Mouse (Mus musculus): ENCODE data around the gene Zdhhc7.
A peak's percentile ranks its signal among the peaks of the same experiment; 100 is the strongest.

Zdhhc7 gene

DNA sequence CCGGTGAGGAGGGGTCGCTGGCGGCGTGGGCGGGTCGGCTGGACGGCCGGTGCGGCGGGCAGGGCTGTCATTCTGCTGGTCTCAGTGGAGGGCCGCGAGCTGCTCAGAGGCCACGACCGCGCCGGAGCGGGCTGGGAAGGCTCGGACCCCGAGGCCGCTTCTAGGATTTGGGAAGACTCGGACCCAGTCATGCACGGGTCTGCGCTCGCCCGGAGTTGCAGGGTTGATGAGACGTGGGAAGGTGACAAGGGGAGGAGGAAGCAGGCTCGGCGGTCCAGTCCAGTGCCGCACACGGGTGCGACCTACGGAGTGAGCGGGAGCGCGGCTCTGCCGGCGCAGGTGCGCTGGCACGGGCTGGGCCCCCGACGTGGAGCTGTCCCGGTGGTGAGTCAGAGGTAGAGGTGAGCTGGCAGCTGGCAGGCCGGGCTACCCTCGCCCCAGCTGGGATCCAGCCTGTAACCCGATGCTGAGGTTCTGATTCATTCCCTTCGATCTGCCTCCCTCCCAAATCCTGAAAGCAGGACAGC lies 13.1 kb upstream of the Zdhhc7 start:
- peak; percentile 64 for DNase-seq (ENCODE audit: low read depth, low spot score)

- DNase-seq (ENCODE audit: low read depth, low spot score): peak; percentile 99
Measured at GRCm38 (mm10) chr8:120113758-120114255, 12.5 kb upstream of the Zdhhc7 start, which contains the start of gene 6430548M08Rik. 6430548M08Rik (plus strand) TSS chr8:120114152.

- DNase-seq (ENCODE audit: low read depth, low spot score): peak; percentile 72
Measured at GRCm38 (mm10) chr8:120113306-120113705, 12.0 kb upstream of the Zdhhc7 start.

GRCm38 (mm10) chr8:120112535-120112934 lies 11.3 kb upstream of the Zdhhc7 start:
- DNase-seq (ENCODE audit: low read depth, low spot score): no peak

- no peak for DNase-seq (ENCODE audit: low read depth, low spot score)
Measured at GRCm38 (mm10) chr8:120111382-120111781, 10.1 kb upstream of the Zdhhc7 start.

DNA sequence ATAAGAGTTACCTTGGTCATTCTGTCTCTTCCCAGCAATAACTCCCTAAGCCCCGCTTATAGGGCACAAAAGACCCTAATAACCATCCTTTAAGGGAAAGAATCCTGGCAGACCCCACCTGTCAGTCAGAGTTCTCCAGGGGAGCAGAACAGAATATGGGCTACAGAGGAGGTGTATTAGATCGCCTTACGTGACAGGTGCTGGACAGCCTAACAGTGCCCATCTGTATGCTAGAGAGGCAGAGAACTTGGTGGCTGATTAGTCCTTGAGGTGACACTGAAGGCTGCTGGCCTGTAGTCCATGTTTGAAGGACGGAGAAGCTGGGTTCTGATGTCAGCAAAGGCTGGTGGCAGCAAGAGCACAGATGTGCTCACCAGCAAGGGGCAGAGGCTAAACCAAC lies 9.7 kb upstream of the Zdhhc7 start:
- no peak for DNase-seq (ENCODE audit: low read depth, low spot score)

GRCm38 (mm10) chr8:120109149-120109548 lies 7.9 kb upstream of the Zdhhc7 start:
- no peak for DNase-seq (ENCODE audit: low read depth, low spot score)

GRCm38 (mm10) chr8:120104721-120105272 lies 3.5 kb upstream of the Zdhhc7 start:
- no peak for DNase-seq (ENCODE audit: low read depth, low spot score)

- no peak for DNase-seq (ENCODE audit: low read depth, low spot score)
Measured at GRCm38 (mm10) chr8:120103916-120104315, 2.6 kb upstream of the Zdhhc7 start.

DNA sequence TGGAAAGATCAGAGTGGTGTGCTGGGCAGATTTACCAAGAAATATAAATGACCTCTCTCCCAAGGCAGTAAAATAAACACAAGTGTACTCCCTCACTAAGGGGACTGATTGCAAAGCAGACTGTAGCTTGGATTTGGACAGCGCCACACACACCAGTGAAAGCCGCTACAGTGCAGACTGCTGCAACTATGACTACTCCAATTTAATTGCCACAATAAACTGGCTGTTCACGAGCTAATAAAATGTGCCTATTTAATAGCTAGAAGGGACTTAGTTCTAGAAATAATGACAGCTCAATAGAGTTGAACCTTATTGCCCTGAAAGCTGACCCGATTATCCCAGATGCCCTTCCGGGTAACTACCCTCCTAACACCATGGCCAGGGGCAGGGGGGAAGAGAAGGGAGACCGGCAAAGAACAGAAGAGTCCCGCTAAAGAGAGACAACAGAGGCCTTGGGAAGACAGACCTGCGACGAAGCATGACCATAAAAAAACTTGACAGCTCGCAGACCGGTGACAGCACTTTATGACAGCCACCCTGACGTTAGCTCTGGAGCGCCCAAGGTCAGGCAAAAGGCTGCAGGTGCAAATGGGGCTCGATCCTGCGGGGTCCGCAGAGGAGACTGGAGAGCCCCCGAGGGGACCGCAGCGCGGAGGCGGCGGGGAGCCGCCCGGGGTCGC lies 754 bp downstream of the Zdhhc7 start:
- DNase-seq (ENCODE audit: low read depth, low spot score): peak; percentile 31

- peak; percentile 76 for DNase-seq (ENCODE audit: low read depth, low spot score)
Measured at GRCm38 (mm10) chr8:120096486-120096885, 4.8 kb downstream of the Zdhhc7 start.

DNA sequence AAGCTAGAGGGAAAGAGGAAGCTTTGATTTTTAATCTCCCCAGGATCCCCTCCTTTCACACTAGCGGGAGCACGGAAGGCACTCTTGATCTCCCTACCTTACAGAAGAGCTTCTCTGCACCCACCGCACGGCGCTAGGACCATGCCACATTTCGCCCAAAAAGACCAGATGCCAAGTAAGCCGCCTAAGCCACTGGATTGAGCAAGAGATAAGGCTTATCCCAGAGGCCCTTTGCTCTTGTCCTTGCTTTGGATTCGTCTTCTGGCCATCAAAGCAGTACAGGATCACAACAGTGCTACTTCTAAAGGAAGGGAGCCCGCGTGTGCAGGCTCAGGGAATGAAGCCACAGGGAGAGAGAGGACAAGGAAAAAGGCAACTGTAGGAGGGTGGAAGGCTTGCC lies 6.5 kb downstream of the Zdhhc7 start:
- no peak for DNase-seq (ENCODE audit: low read depth, low spot score)

DNA sequence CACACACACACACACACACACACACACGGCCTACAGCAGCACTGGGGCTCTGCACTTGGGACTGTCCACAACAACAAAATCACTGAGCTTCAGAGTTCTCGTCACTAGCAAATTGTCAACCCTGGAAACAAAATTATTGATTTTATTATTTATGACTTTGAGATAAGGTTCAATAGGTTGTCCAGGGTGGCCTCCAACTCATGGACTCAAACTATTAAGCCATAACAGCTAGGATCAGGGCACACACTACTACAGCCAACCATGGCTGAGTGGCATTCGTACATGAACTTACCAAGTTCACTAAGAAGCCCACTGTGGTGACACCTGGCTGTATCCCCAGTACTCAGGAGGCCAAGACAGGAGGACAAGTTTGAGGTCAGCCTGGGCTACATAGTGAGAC lies 8.2 kb downstream of the Zdhhc7 start:
- DNase-seq (ENCODE audit: low read depth, low spot score): no peak

DNA sequence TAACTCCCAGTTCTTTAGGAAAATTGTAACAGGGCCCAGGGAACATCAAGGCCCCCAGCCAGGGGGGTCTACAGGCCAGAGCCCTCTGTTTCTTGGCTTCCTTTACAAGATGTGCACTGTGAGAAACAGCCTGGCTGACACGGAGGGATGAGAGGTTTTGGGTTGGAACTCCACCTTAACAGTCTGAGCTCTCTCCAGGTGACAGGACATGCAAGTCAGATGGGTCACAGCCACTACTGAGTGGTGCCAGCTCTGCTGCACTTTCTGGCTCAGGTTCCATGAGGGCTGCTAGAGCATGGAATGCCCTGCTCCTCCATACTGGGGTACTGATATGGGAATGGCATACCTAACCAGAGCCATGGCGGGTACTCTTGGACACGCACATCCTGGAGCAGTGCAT lies 10.2 kb downstream of the Zdhhc7 start:
- no peak for DNase-seq (ENCODE audit: low read depth, low spot score)

GRCm38 (mm10) chr8:120089511-120089910 lies 11.8 kb downstream of the Zdhhc7 start:
- no peak for DNase-seq (ENCODE audit: low read depth, low spot score)

- no peak for DNase-seq (ENCODE audit: low read depth, low spot score)
Measured at GRCm38 (mm10) chr8:120084783-120085182, 16.5 kb downstream of the Zdhhc7 start.

DNA sequence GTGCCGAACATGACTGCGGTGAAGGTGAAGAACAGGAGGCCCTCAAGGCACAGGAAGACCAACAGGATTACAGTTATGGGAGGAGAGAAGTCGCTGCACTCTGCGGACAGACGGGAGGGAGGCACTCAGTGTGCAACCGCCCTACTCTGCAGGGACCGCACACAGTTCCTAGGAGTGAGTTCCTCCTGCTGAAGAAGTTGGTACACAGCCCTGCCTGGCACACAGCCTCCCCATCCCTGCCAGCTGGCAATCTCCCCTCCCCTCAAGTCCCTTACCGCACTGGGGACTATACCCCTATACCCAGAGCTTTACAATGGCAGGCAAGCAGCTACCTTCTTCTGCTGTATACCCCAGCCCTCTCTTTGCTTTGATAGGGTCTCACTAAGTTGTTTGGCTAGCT lies 18.0 kb downstream of the Zdhhc7 start:
- DNase-seq (ENCODE audit: low read depth, low spot score): no peak

- DNase-seq (ENCODE audit: low read depth, low spot score): no peak
Measured at GRCm38 (mm10) chr8:120079361-120079760, 21.9 kb downstream of the Zdhhc7 start.

GRCm38 (mm10) chr8:120078080-120078479 lies 23.2 kb downstream of the Zdhhc7 start:
- peak; percentile 84 for DNase-seq (ENCODE audit: low read depth, low spot score)

GRCm38 (mm10) chr8:120075347-120075746 lies 25.9 kb downstream of the Zdhhc7 start:
- DNase-seq (ENCODE audit: low read depth, low spot score): peak; percentile 63

GRCm38 (mm10) chr8:120074516-120074915 lies 26.8 kb downstream of the Zdhhc7 start:
- DNase-seq (ENCODE audit: low read depth, low spot score): no peak

DNA sequence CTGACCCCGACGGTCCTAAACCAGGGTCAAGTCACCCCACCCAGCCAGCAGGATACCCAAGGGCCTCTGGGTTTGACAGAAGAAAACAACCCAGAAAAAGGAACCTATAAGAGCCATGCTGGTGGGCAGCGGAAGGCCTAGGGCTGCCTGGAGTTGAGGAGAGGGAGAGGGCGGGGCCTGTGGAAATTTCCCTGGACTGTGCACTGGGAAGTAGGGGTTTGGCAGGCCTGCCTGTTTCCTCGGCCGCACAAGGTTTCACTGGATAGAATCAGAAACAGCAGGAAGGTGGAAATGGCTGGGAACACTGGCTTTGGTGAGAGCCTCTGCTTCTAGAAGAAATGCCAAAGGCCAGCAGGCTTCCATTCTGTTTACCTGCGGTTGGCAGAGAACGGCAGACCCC lies 28.5 kb downstream of the Zdhhc7 start:
- no peak for DNase-seq (ENCODE audit: low read depth, low spot score)

- DNase-seq (ENCODE audit: low read depth, low spot score): peak; percentile 69
Measured at GRCm38 (mm10) chr8:120072259-120072658, 29.0 kb downstream of the Zdhhc7 start.
